Mouse (Mus musculus): ENCODE data around the gene Plxna4.

DNA sequence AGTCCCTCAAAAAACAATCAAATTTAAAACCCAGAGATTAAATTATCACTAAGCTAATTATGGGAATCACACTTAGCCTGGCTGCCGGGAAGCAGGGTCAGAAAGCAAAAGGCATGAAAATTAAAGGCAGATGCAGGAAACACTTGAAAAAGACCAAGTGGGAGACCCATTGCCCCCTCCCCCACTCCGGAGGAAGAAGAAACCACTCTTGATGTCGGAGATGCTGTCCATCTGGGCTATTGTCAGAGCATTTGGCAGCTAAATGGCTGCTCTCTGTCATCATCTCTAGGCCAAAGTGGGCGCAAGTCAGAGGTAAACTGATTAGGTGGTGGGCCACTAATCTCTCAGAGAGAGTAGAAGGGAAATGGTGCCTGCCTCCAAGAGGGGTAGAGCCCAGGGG, 105.5 kb downstream of the Plxna4 start:
- TF ChIP-seq CTCF (IDR thresholded peaks at IDR 0.05; ENCODE audit: low read depth, low read length), result no peak
- no peak for TF ChIP-seq POLR2A (IDR thresholded peaks at IDR 0.05; ENCODE audit: borderline replicate concordance, low read depth, low read length)
